Mouse (Mus musculus): Measurements from ENCODE around the gene Hist1h2bf.

- TF ChIP-seq CTCF (IDR thresholded peaks at IDR 0.05; ENCODE audit: low read depth, low read length) (no peak), EP300 (IDR thresholded peaks at IDR 0.05; ENCODE audit: insufficient read depth, low read depth, low read length) (no peak)
Observed at GRCm38 (mm10) chr13:23622861-23623450, 49.0 kb upstream of the Hist1h2bf start.
